Mouse (Mus musculus): ENCODE measurements around the gene Rab10.

- TF ChIP-seq CTCF (conservative IDR thresholded peaks at IDR 0.05; ENCODE audit: low read length) (no peak), NANOG (IDR thresholded peaks at IDR 0.05; ENCODE audit: borderline replicate concordance, low read length) (no peak), POU5F1 (IDR thresholded peaks at IDR 0.05; ENCODE audit: borderline replicate concordance, low read length) (no peak)
Observed at GRCm38 (mm10) chr12:3283829-3284440, 25.8 kb downstream of the Rab10 start.

All from E14TG2a.4 (cell line).